Mouse (Mus musculus) embryo, embryonic 10 days (tissue): ENCODE data around the gene Mst1.

Experiments used
- DNase-seq: peaks from one replicate; pipeline ENCODE4 v3.0.0-alpha.2; 2015; ENCODE audit warnings: low spot score

The Mst1 gene

DNA sequence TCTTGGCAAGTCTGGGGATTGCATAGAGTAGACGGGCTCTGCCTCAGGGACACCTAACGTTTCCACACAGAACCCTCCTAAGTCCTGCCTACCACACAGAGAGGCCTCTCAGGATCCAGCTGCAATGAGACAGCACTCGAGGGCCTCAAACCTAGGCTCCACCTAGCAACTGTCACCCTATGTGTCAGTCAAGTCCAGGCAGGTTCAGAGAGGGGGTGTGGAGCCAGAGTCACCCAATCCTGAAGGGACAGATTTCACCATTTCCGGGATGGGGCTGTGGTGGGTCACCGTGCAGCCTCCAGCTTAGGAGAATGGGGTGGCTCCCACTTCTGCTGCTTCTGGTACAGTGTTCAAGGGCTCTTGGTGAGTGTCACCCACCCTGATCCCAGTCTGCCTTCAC is at the start of gene Mst1:
Gene Mst1, plus strand, starts transcription at position 269 of the 400 bp plus-strand sequence.
- DNase-seq = peak; percentile 19

- DNase-seq = no peak
Observed at GRCm38 (mm10) chr9:108032126-108032525, 48.1 kb upstream of the Mst1 start.

- no peak for DNase-seq
Observed at GRCm38 (mm10) chr9:108035331-108036156, 44.7 kb upstream of the Mst1 start.

DNA sequence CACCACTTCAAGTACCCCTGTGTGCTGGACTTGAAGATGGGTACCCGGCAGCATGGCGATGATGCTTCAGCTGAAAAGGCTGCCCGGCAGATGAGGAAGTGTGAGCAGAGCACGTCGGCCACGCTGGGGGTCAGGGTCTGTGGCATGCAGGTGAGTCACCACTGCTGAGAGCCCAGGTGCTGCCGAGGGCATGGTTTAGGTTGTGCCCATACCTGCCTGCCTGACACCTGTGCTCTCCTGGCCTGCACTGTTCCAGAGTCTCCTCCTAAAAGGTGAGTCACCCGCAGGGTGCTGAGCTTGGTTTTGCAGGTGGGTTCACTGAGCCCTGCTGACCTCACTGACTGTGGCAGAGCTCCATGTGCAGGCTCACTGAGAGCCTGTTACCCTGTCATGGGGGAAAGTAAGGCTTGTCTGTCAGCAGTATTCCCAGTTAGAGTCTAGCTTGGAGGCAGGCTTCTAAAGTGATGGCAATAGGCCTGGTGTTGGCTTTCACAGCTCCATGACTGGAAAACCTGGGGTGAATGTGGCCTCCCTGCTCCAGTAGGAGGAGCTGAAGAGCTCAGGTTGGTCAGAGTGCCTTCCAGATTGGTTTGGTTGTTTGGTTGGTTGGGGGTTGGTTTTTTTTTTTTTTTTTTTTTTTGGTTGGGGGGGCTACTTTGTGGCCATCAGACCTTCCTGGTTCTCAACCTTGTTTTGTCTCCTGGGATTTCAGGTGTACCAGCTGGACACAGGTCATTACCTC is 35.3 kb upstream of the Mst1 start:
- no peak for DNase-seq

DNA sequence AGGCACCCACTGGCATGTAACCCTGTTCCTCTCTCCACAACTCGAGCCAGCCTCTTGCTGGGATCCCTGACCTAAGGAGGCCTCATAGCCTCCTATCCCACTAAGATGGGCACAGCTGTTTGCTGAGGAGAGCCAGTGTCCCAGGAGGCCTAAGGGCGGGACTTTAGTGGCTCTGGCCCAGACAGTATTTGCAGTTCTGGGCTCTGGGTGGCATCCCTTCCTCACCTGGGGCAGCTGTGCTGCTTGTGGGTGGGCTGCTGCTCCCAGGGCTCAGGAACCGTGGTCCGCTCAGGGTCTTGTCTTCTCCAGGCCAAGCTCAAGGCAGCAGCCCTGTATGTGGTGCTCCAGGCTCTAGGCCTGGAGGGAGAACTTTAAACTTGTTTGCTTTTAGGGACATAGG is 33.7 kb upstream of the Mst1 start:
- DNase-seq = no peak

DNA sequence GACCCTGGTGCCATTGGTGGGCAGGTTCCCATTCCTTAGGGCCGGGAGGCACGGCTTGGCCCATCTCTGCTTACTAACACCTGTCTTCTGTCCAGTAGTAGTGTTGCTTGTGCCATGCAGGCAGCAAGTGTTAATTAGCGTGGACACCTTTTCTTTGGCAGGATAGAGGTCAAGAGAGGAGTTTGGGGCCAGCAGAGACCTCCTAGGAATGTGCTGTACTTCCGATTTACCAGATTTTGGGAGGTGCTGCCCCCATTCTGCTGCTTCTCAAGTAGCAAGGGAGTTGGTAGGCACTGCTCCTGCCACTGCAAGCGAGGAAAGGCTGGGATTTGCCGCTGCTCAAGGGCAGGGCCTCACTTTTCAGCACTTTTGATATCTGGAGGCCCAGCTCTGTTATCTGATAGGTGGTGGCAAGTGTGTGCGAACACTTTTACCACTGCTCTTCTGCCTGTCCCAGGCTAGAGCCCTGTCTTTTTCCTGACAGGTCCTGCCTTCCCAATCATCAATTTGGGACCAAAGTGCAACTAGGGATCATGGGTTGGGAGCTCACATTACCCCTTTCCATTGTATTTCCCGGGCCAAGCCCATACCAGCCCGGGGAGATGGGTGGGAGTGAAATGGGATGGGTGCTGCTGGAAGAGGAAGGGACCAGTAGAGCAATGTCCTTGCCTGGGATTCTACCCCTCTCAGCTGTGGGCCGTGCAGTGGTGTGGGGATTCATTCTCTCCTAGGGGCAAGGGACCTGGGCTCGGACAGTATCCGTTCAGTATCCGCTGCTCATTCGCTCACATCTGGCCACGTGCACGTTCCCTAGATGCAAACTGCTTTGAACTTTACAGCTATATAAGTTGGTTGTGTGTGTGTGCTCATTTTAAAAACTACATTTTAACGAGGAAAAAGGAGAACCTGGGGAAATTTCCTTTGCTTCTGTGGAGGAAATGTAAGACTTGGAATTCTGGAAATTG is 32.4 kb upstream of the Mst1 start:
- no peak for DNase-seq

DNA sequence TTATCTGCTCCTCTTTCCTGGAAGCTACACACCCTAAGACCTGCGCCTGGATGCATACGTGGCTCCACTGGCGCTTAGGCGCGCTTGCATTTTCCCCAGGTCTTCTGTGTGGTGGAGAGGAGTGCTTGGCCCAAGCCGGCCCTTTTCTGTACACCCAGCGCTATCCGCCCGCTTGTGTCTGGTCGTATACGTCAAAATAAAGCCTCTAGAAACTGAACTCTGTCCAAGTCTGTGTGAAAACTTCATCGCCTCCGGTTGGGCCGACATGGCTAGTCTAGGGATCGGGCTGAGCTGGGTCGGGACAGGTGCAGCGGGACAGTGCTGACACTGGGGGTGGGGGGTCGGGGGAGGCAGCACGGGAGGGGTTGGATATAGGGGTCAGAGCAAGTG is 31.7 kb upstream of the Mst1 start:
- DNase-seq = no peak

- peak; percentile 98 for DNase-seq
Observed at GRCm38 (mm10) chr9:108049016-108049455, 31.2 kb upstream of the Mst1 start, which contains the start of gene Gmppb. Gmppb (plus strand) TSS chr9:108049242.

- DNase-seq = peak; percentile 23
Observed at GRCm38 (mm10) chr9:108049561-108050251, 30.5 kb upstream of the Mst1 start.

DNA sequence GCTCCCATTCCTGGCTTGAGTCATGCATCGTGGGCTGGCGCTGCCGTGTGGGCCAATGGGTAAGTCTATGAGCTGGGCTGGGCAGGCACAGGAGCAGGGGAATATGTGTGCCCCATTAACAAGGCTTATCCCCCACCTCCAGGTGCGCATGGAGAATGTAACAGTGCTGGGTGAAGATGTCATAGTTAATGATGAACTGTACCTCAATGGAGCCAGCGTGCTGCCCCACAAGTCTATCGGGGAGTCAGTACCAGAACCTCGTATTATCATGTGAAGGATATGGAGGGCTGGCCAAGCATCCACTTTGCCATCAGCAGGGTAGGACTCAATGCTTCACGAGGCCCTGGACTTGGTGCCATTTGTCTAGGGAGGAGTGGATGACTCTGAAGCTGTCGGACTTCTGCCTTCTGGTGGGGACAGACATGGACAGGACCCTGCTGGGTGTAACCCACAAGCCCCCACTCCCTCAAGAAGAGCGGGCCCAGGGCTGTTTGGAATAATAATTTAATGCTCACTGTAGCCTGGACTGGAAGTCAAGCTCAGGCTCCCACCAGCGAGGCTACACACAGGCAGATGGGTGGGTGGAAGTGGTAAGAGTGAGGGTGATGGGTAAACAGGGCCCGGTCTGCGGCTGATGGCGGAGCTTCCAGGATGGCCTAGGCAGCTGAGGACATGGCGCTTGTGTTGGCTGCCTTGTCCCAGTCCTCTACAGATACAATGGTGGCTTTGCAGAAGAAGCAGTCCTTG is 28.9 kb upstream of the Mst1 start:
- no peak for DNase-seq

DNA sequence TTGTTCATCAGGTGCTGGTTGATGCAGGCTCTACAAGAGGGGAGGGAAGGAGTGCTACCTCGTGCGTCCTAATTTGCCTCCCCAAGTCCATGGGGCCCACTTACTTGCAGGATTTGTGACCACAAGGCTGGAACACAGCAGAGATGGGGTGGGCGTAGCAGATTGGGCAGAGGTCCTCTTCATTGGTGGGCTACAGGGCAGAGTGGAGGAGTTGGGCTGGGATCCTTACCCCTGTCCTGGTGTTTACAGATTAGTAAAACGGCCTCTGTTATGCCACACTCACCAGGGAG is 28.4 kb upstream of the Mst1 start:
- no peak for DNase-seq

GRCm38 (mm10) chr9:108052411-108052810 is 27.8 kb upstream of the Mst1 start:
- no peak for DNase-seq

DNA sequence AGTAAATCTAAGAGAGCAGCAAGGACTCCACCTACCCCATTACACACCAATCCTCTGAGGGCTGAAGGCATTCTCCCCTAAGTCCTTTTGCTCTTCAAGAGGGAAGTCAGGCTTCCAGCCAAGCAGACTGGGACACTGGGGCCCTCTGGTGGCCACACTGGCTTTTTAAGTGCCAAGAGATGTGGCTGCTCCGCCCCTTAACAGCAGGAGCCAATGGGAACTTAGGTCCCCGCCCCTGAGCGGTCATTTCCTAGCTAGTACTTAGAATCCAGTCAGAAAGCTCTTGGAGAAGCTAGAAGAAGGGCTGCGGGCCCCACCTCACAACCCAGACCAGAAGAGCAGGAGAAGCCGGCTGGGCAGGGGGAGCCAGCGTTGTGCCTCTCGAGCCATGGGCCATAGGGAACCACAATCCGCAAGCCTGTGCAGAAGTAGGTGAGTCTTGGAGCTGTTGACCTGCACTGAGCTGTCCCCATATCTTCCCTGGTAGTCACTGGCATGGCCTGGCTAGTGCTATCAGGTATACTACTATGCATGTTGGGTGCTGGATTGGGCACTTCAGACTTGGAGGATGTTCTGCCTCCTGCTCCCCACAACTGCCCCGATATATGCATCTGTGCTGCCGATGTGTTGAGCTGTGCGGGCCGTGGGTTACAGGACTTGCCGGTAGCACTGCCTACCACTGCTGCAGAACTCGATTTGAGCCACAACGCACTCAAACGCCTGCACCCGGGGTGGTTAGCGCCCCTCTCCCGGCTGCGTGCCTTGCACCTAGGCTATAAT is 27.2 kb upstream of the Mst1 start, which contains the start of gene Amigo3:
Gene Amigo3, plus strand, starts transcription at position 275 of the 780 bp plus-strand sequence.
- DNase-seq = peak; percentile 97

GRCm38 (mm10) chr9:108053665-108054225 is 26.5 kb upstream of the Mst1 start:
- no peak for DNase-seq

- DNase-seq = no peak
Observed at GRCm38 (mm10) chr9:108054331-108055040, 25.8 kb upstream of the Mst1 start.

GRCm38 (mm10) chr9:108055061-108055460 is 25.2 kb upstream of the Mst1 start:
- DNase-seq = no peak

GRCm38 (mm10) chr9:108055661-108056237 is 24.5 kb upstream of the Mst1 start:
- DNase-seq = no peak
